Mouse (Mus musculus) layer of hippocampus, adult 2 months (tissue): ENCODE results near the gene Pcnx3. TPM values are rescaled to one million over a fixed set of nuclear protein-coding genes. Genes with fewer than 3 reads are reported as not detected.
A peak's percentile ranks its signal among the peaks of the same experiment; 100 is the strongest.

Source experiments
- DNase-seq, 2 experiments: peaks; one replicate each; pipeline ENCODE4 v3.0.0; 2022; ENCODE audit warnings: low spot score in 2 of 2
- H3K27ac ChIP-seq: fragments of 200-600 bp; 2 replicates; pipeline ENCODE4 v1.8.1; 2022
- H3K4me3 ChIP-seq: fragments of 200-600 bp; 2 replicates; pipeline ENCODE4 v1.8.1; 2022; ENCODE audit warnings: mild to moderate bottlenecking
- CTCF ChIP-seq: fragments of 200-600 bp; conservative IDR thresholded peaks from 2 replicates; pipeline ENCODE4 v1.8.1; 2022; ENCODE audit warnings: antibody characterized with exemption, mild to moderate bottlenecking, moderate library complexity
- total RNA-seq, 2 experiments: library from RNA; stranded (reverse); gene quantifications; 2 replicates each; pipeline ENCODE4 v1.2.3; 2021

Gene Pcnx3
- total RNA-seq, 2 experiments from 2014 or later = 69.1 to 78.8 TPM

- TF ChIP-seq CTCF = no peak
- H3K4me3 ChIP-seq = no peak overlapping the region
- no peak for DNase-seq
- H3K27ac ChIP-seq = no peak overlapping the region
Observed at GRCm38 (mm10) chr19:5686437-5686836, 2.3 kb downstream of the Pcnx3 start.

- no peak for TF ChIP-seq CTCF
- DNase-seq = no peak
- Histone ChIP-seq H3K27ac (no peak overlapping the region), H3K4me3 (no peak overlapping the region)
Observed at GRCm38 (mm10) chr19:5685861-5686260, 2.8 kb downstream of the Pcnx3 start.

GRCm38 (mm10) chr19:5685431-5685830 lies 3.3 kb downstream of the Pcnx3 start:
- H3K27ac ChIP-seq = no peak overlapping the region
- DNase-seq = no peak
- TF ChIP-seq CTCF = no peak

DNA sequence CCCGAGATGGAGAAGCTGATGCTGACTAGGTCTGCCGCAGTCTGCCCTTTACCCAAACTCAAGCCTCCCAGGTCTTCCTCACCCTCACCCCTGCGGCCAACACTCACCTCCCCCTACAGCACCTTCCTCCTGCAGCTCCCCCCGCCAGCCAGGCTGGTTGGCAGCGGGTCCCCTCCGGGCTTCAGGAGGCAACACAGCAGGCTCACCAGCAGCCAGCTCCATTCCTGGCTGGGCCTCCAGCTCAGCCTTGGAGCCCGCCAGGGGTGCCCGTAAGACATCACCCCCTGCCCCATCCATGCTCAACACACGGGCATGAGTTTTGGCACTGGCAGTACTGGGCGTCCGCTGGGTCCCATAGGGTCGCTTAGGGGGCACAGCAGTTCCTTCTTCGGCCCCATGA lies 3.7 kb downstream of the Pcnx3 start:
- H3K27ac ChIP-seq = no peak overlapping the region
- DNase-seq = no peak
- H3K4me3 ChIP-seq = no peak overlapping the region
- no peak for TF ChIP-seq CTCF

More at GRCm38 (mm10) chr19:5685431-5685830, 3.3 kb downstream of the Pcnx3 start:
- no peak overlapping the region for H3K4me3 ChIP-seq

GRCm38 (mm10) chr19:5684236-5684635 lies 4.5 kb downstream of the Pcnx3 start:
- TF ChIP-seq CTCF = no peak
- Histone ChIP-seq H3K27ac (no peak overlapping the region), H3K4me3 (no peak overlapping the region)
- DNase-seq = no peak

GRCm38 (mm10) chr19:5680432-5680831 lies 8.3 kb downstream of the Pcnx3 start:
- DNase-seq = no peak
- no peak overlapping the region for H3K4me3 ChIP-seq
- no peak for TF ChIP-seq CTCF
- no peak overlapping the region for H3K27ac ChIP-seq

DNA sequence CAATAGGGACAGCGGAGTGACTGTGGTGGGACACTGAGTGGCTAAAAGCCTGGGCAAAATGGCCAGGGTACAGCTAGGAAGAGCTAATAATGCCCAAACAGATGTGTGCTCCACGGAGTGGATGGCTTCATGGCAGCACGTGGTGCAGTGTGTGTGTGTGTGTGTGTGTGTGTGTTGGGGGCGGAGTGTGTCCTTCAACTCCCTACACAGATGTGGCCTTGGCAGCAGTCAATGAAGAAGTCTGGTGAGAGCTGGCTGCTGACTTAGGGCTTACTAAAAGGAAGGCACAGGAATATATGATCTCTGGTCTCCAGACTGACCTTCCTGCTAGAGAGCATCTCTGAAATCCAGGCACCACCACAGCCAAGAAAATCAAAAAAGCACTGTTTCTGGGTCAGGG lies 20.3 kb downstream of the Pcnx3 start:
- DNase-seq = no peak
- no peak for TF ChIP-seq CTCF
- Histone ChIP-seq H3K27ac (no peak overlapping the region), H3K4me3 (no peak overlapping the region)

- Histone ChIP-seq H3K4me3 (no peak overlapping the region), H3K27ac (no peak overlapping the region)
- DNase-seq = no peak
- TF ChIP-seq CTCF = no peak
Observed at GRCm38 (mm10) chr19:5666386-5666785, 22.3 kb downstream of the Pcnx3 start.

DNA sequence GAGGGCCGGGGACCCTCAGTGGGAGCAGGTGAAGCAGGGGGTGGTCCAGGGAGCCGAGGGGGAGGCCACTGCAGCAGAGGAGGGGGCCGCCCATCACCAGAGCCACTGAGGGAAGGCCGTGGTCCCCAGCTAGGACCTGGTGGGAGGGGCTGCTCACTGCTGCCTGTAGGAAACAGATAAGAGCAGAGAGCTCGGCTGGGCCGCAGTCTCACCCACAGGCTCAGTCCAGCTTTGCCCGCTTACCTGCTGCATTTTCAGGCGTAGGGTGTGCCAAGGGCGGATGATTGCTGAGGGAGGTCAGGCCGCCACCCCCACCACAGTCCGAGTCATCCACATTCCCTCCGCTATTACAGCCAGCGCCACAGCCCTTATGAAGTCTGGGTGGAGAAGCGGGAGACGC lies 23.2 kb downstream of the Pcnx3 start:
- TF ChIP-seq CTCF = no peak
- H3K27ac ChIP-seq = no peak overlapping the region

GRCm38 (mm10) chr19:5664669-5665257 lies 23.9 kb downstream of the Pcnx3 start:
- Histone ChIP-seq H3K27ac (no peak overlapping the region), H3K4me3 (no peak overlapping the region)
- TF ChIP-seq CTCF = no peak
- no peak for DNase-seq

More for the DNA sequence above, 23.2 kb downstream of the Pcnx3 start:
- no peak for DNase-seq
- no peak overlapping the region for H3K4me3 ChIP-seq

GRCm38 (mm10) chr19:5662981-5663913 lies 25.5 kb downstream of the Pcnx3 start, which contains the start of gene Sipa1:
TSS of gene Sipa1 (minus strand) at chr19:5663707.
- peak; percentile 67 to 78 for DNase-seq
- H3K4me3 ChIP-seq = peak within 1 kb of the TSS; percentile 55
- no peak for TF ChIP-seq CTCF
- peak within 1 kb of the TSS; percentile 82 for H3K27ac ChIP-seq

DNA sequence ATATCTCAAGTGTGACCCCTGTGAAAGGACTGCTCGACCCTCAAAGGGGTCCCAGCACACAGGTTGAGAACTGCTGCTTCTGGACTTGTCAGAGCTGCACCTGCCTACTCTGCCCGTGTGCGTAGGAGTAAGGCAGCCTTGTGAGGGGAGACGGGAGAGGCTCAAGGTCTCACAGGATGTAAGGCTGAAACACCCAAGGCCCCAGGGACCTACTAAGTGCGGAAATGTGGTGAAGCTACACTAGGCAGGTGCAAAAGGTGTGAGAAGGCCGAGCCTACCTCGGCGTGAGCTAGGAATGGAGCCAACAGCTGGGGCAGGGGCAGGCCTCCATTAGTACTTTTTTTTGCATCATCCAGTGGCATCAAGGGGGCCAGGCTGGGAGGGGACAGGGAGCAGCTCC lies 26.4 kb downstream of the Pcnx3 start:
- no peak for TF ChIP-seq CTCF
- peak overlapping the region; percentile 82; the same call in 1 of the 2 replicates for H3K27ac ChIP-seq
- DNase-seq = no peak
- peak overlapping the region; percentile 55 for H3K4me3 ChIP-seq

- Histone ChIP-seq H3K4me3 (peak overlapping the region; percentile 30), H3K27ac (peak overlapping the region; percentile 82)
- no peak for TF ChIP-seq CTCF
- DNase-seq = peak in 1 of 2 experiments; percentile 16
Observed at GRCm38 (mm10) chr19:5660942-5661751, 27.6 kb downstream of the Pcnx3 start.
